Mouse (Mus musculus) C2C12 (cell line): ENCODE results near the gene Zfp943. TPM values are rescaled to one million over a fixed set of nuclear protein-coding genes. Genes with fewer than 3 reads are reported as not detected.

Experiments
- H3K27me3 ChIP-seq: one replicate; pipeline ENCODE4 v1.6.1; 2011; ENCODE audit not compliant: control insufficient read depth, insufficient read depth, insufficient read length
- H3K36me3 ChIP-seq: one replicate; pipeline ENCODE4 v1.6.1; 2011; ENCODE audit not compliant: control insufficient read depth, insufficient read depth
- H3K4me3 ChIP-seq: one replicate; pipeline ENCODE4 v1.5.1; 2011; ENCODE audit warnings: mild to moderate bottlenecking, control low read depth; ENCODE audit not compliant: poor library complexity, insufficient read depth, severe bottlenecking
- H3K79me2 ChIP-seq: one replicate; pipeline ENCODE4 v1.6.1; 2011; ENCODE audit not compliant: control insufficient read depth, insufficient read depth
- H3K79me3 ChIP-seq: one replicate; pipeline ENCODE4 v1.6.1; 2011; ENCODE audit warnings: low read depth, control low read depth
- H3ac ChIP-seq: one replicate; pipeline ENCODE3; 2011; ENCODE audit warnings: low read depth; ENCODE audit not compliant: control insufficient read depth, insufficient read length
- CEBPB ChIP-seq: IDR thresholded peaks from one replicate; pipeline ENCODE4 v1.6.1; 2011; ENCODE audit warnings: low read depth, mild to moderate bottlenecking, control low read depth, moderate library complexity
- CTCF ChIP-seq: IDR thresholded peaks from one replicate; pipeline ENCODE4 v1.5.1; 2011; ENCODE audit not compliant: control insufficient read depth, insufficient read depth, insufficient read length
- FOSL1 ChIP-seq: IDR thresholded peaks from one replicate; pipeline ENCODE4 v1.8.0; 2011; ENCODE audit warnings: mild to moderate bottlenecking, low read length; ENCODE audit not compliant: poor library complexity, insufficient read depth, severe bottlenecking
- MAX ChIP-seq: IDR thresholded peaks from one replicate; pipeline ENCODE4 v1.6.1; 2011; ENCODE audit warnings: mild to moderate bottlenecking, control low read depth
- MYOD1 ChIP-seq: IDR thresholded peaks from one replicate; pipeline ENCODE4 v1.6.1; 2011; ENCODE audit warnings: low read depth; ENCODE audit not compliant: control insufficient read depth, insufficient read length
- MYOG ChIP-seq: IDR thresholded peaks from one replicate; pipeline ENCODE4 v1.6.1; 2011; ENCODE audit not compliant: control insufficient read depth, insufficient read length; ENCODE audit errors: extremely low read depth
- USF1 ChIP-seq: IDR thresholded peaks from one replicate; pipeline ENCODE4 v1.6.1; 2011; ENCODE audit warnings: low read depth, mild to moderate bottlenecking, control low read depth, moderate library complexity
- polyA plus RNA-seq: library from polyadenylated mRNA; unstranded; fragments of >200 nt; fragmentation: generic; extraction: Trizol; gene quantifications from one replicate; pipeline ENCODE4 v1.2.1, GENCODE M21; 2012; ENCODE audit warnings: missing spikeins

Gene Zfp943
- polyA plus RNA-seq, 1 experiment: 1.9 TPM

DNA sequence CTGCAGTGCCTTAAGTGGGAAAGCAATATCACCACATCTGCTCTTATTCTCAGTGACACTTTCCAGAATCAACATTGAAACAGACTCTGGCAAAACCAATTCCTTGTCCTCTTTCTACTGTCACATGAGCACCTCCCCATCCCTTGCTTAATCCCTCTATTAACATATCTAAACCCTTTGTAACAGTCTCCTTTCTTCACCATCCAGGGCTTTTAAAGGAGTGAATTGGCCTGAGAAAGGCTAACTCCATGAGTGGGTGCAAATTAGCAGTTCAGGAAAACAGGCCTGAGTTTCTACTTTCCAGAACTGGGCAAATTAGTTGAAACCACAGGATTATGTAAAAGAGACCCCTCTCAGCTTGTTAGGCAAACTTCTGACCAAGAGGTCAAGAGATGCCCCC, 156.4 kb downstream of the Zfp943 start:
- no peaks in the 10 kb centered on the region for H3K36me3 ChIP-seq
- H3ac ChIP-seq: no peak overlapping the region

More for the DNA sequence above, 156.4 kb downstream of the Zfp943 start:
- TF ChIP-seq FOSL1: no peak
- TF ChIP-seq CTCF: no peak
- no peak for TF ChIP-seq MAX
- TF ChIP-seq CEBPB: no peak
- no peak for TF ChIP-seq MYOD1
- no peak for TF ChIP-seq USF1
- TF ChIP-seq MYOG: no peak
- Histone ChIP-seq H3K79me3 (no peaks in the 10 kb centered on the region), H3K27me3 (no peaks in the 10 kb centered on the region), H3K79me2 (no peaks in the 10 kb centered on the region), H3K4me3 (no peak overlapping the region)

Other genes starting within 250 kb of the Zfp943 start
- 0.39 TPM for gene Zfp229, start 231.8 kb upstream of the Zfp943 start, polyA plus RNA-seq
- 0.26 TPM for gene Zfp820, start 116.8 kb upstream of the Zfp943 start, polyA plus RNA-seq
- 0.74 TPM for gene Zfp995, start 52.6 kb upstream of the Zfp943 start, polyA plus RNA-seq
- gene Zfp942, start 88 bp upstream of the Zfp943 start, polyA plus RNA-seq: 1.1 TPM
- gene Zfp947, start 203.6 kb downstream of the Zfp943 start, polyA plus RNA-seq: 0.64 TPM